Mouse (Mus musculus): Measurements from ENCODE around the gene Gpr174. TPM values are rescaled to one million over a fixed set of nuclear protein-coding genes. Genes with fewer than 3 reads are reported as not detected.
"Not testable (repeated sequence)": the region's sequence is repeated elsewhere in the genome, so short reads cannot be mapped to it uniquely, and the experiment has no call there.

Gene Gpr174
- total RNA-seq (2021): under 1 TPM in 1 of 2 experiments, not detected in 1; 0.06 TPM

DNA sequence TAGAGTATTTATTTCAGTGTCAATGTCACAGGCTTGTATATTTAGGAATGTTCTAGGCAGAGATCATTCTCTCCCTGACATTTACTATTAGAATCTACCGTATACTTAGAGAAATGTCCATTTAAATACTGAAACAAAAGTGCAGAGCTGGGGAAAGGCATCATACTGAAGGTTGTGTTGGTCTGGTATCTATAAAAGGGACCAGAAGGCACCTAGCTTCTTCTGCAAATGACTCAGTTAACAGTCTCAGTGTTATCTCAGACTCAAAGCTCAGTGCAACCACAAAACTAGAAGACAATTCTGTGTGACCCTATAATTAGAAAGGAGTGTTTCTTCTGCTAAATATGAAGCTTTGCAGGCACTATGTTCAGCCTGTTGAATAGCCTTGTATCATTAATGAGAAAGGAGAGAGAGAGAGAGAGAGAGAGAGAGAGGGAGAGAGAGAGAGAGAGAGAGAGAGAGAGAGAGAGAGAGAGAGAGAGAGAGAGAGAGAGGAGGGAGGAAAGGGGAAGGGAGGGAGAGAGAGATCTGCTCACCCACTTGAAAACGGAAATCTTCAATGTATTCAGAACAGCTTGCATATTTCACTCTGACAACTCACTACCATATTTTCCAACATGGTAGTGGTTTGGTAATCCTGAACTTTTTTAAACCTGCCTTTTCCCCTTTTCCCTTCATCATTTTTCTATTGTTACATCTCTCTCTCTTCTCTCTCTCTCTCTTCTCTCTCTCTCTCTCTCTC lies at the start of gene Gpr174:
Gene Gpr174, plus strand, starts transcription at position 393 of the 742 bp plus-strand sequence.
- no peak for DNase-seq
- intact Hi-C loops (cut with DNase I): no loop called here

DNA sequence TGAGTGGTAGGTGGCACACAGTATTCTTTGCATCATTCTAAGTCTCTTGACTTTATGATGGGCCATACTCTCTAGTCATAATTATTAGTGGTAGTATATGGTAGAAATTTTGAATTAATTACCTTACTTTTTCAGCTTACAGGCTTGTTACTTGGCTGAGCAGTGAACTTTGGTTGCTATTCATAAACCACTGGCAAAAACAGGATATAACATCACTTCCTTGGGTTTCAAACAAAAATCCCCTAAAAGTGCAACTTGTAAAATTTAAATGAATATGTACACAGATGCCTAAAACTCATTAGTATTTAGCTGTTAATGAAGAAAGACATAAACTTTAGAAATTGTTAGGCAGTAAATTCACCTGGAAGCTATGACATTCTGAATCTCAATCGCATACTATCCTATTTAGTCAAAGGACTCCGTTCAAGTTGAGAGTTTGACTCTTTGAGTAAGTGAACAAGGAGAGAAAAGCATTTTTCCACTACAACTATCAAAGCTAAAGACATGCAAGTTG lies 38.0 kb upstream of the Gpr174 start:
- DNase-seq: no peak
- intact Hi-C loops (cut with DNase I): no loop called here

DNA sequence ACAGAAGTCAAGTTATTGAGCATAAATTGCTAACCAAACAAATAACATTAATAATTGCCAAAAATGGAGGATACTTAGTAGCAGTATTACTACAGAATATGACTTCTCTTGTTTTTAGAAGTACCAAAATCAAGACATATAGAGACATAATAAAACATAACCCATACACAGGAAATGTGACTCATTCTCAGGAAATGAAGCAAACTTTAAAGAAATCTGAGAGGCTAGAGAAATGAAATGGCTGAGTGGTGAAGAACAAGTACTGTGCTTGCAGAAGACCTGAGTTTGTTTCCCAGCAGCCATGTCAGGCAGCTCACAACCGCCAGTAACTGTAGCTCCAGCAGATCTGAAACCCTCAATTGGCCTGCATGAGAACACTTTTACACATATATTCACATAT lies 30.8 kb upstream of the Gpr174 start:
- intact Hi-C loops (cut with DNase I): no loop called here
- DNase-seq: no peak

DNA sequence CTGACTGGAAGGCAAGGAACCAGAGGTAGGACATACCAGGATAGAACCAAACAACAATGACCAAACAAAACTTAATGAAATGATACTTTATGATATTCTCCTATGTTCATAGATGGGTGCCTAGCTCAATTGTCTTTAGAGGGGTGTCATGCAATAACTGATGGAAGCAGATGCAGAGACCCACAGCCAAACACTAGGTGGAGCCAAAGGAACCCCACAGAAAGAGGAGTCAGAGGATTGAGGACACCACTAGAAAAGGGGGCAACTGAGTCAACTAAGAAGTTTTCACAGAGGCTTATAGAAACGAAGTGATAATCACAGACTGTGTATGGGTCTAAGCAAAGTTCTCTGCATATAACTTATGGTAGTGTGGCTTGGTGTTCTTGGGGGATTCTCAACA lies 24.5 kb upstream of the Gpr174 start:
- DNase-seq: no peak
- intact Hi-C loops (cut with DNase I): no loop called here

DNA sequence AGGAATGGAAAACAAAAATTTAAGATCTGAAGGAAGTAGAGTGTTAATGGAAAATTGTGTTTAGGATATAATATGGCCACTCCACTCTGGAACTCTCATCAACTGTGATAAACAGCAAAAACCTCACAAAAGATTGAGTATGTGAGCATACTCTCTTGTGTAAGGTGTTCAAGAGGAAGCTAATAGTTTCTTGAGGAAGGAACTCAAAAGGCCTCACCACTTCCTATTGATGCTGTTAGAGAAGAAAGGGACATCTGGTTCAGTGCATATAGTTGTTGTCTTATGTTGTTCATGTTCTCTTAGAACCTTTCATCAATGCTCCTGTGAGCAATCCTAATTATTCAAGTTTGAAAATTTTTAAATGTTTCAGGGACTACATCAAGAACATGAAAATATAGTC lies 21.0 kb upstream of the Gpr174 start:
- DNase-seq: no peak
- intact Hi-C loops (cut with DNase I): no loop called here

DNA sequence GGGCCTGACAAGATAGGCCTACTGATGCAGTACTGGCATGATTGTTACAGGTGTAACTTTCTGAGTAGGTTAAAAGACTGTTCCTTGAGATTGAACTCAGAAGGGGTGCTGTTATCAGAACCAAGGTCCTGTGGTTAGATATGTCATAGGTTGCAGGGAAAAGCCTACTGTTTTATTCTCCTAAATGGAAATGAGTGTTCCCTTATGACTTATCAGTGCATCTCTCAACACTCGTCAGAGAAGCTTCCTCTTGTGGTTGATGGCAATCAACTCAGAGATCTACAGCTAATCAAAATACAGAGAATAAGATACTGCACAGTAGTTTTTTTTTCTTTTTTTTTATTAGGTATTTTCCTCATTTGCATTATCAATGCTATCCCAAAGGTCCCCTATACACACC lies 19.2 kb upstream of the Gpr174 start:
- intact Hi-C loops (cut with DNase I): no loop called here

DNA sequence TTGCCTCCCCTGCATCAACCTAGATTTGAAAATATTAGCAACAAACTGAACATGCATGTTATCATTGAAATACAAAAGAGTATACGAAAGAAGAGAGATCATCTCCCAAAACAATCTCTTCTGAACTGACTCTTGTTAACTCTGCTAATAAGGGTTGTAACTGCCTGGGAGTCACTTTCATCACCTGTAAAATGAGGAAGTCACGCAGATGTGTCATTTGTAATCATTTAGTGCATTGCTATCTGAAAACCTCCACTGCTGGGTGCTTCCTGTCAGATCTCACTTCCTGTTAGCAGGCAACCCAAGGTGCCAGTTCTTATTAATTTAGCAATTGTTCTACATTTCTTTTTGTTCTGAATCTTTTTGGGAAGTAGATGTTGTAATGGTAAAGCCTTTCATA lies 5.3 kb upstream of the Gpr174 start:
- no peak for DNase-seq
- intact Hi-C loops (cut with DNase I): no loop called here

More for the DNA sequence above, 19.2 kb upstream of the Gpr174 start:
- DNase-seq: no peak

DNA sequence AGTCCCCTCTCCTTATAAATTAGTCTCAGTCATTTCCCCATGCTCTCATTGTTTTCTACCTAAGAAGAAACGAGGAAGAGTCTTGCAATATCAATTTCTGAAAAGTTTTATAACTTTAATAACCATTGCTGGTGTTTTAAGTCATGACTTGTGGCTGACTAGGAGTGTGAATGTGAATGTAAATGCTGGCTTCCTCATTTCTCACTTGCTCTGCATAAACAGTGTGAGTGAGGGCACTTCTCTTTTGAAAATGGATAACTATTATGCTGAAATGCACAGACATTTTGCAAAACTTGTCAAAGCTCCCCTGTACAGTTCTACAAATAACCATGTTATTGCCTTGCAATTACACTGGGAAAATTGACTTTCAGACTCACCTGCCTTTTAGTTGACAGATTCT lies 8.9 kb downstream of the Gpr174 start:
- DNase-seq: no peak
- intact Hi-C loops (cut with DNase I): no loop called here

DNA sequence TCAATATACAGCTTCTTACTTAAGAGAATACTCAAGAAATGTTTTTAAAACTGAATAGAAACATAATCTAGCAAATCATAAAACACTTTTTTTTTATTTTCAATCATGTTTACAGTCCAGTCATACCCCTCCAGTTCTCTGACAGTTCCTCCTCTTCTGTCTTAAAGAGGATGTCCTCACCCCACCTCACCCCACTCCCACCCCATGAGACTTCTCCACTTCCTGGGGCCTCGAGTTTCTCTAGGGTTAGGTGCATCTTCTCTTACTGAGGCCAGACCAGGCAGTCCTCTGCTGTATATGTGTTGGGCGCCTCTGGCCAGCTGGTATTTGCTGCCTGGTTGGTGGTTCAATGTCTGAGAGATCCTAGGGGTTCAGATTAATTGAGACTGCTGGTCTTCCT lies 21.9 kb downstream of the Gpr174 start:
- DNase-seq: no peak
- intact Hi-C loops (cut with DNase I): no loop called here

DNA sequence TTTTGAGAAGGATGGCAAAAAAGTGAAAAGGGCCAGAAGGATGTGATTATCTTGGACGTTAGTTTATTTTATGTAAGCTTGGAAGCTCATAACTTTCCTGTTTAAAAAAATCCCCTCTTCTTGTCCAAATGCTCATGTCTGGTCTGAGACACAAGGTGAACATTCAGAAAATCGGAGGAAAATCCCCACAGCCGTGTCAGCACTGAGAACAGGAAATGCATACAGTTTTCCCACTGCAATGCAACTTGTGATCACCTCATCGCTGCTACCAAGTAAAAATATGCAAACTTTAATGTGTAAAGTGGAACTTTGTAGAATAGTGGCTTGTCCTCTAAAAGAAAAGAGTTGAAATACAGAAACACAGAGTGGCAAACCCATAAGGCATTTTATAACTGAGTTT lies 28.5 kb downstream of the Gpr174 start:
- DNase-seq: no peak
- intact Hi-C loops (cut with DNase I): no loop called here

DNA sequence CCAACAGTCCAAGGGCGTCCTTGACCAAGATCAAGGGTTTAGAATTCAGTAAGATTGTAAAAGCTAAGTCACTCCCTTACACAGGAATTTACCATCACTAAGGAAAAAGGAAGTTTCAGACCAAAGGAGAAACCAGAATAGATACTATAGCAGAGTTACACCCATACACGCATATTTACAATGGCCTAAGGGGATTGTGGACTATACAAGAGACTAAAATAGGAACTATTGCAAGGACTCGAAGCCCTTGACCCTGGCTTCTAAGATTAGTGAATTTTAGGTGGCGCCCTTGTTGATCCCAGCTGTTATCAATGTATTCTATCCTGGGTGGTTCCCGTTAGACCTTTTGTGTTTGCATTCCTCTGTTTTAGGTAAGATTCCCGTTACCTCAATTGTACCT lies 42.2 kb downstream of the Gpr174 start:
- DNase-seq; intact Hi-C loops (cut with DNase I): not testable (repeated sequence)

DNA sequence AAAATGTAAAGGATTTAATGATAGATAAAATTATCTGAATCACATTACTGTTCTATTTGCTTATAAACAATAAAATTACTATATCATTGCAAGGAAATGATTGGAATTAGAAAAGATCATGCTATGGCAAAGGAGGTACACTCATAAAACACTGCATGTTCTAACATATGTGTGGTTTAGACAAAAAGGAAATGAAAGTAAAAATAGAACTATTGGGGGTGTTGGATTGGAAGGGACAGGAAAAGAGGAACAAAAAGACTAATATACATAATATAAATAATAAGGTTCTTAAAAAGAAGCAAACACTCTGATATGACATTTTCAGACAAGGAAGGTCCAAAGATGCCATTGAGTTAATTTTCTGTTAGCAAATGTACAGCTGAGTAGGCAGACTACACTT lies 43.1 kb downstream of the Gpr174 start:
- no peak for DNase-seq
- intact Hi-C loops (cut with DNase I): no loop called here

DNA sequence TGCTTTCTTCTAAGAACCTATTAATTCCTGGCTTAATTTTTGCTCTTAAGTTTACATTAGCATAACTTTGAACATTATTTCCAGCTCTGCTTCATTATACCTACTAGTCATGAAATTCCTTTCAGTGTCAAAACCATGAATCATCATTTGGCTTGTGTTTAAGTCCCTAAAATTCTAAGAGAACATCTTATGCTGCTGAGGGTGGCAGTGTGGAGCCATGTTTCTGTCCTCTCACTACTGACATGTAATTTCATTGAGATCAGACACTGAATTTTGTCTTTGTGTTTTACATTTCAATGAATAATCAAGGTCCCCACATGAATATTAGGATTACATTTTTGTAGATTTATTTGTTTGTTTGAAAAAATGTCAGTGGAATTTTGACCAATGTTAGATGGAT lies 50.8 kb downstream of the Gpr174 start:
- no peak for DNase-seq
- intact Hi-C loops (cut with DNase I): no loop called here

DNA sequence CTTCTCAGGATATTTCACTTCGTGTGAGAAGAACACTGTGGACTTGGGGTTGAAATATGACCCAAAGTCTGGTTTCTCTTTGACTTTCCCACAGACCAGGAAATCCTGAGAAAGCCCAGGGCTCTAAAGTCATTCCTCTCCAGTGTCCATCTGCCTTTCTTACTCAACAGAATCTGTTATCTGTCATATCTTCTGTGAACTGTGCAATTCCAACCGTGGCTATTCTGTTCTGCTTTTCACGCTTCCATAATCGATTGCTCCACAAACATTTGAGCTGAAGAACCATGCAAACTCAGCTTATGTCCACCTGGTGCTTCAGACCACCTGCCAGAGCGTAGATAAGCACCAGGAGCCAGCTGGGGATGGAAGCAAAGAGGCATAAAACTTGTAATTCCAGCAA lies 56.9 kb downstream of the Gpr174 start:
- intact Hi-C loops (cut with DNase I): no loop called here
- DNase-seq: no peak

DNA sequence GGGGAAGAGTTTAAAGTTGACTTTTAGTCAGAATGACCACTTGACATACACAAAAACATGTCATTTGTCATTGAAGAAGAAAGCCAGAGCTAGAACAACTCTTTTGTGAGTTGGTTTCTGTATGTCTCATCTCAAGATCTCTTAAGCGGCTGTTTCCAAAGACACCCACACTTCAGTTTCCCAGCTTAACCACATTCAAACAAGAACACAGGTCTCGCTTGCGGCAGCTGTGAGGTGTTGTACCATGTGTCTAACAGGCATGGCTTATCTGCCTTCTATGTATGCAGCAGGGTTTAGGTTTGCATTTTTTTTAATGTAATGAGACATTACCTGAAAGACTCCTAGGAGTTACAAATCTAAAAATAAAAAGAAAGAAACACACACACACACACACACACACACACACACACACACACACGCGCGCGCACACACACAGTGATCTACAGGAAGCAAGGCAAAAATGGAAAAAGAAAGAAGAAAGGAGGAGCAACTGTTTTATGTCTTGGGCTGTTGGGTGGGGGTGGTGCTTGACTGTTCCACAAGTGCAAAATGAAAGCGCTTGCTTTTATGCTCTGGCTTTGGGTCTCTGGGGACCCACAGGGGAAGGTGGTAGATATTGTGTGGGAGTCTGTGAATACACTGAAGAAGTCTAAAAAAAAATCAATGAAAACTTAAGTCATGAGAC lies 70.2 kb downstream of the Gpr174 start:
- DNase-seq: no peak
- intact Hi-C loops (cut with DNase I): no loop called here

DNA sequence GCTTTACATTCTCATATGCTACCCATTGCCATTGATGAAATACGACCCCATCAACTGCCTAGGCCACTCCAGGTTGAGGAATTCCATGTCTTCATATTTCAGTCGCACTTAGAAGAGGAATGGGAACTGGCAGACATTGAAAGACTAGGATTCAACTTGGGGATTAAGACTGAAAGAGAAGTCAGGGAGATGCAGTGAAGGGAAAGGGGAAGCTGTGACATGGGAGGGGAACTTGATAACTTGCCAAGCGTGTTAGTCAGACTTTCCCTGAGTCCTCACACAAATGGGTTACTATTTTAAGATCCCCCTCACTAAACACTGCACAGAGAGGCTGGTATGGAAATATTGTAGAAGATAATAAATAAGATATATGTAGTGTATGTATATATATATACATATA lies 74.2 kb downstream of the Gpr174 start:
- no peak for DNase-seq
- intact Hi-C loops (cut with DNase I): no loop called here

DNA sequence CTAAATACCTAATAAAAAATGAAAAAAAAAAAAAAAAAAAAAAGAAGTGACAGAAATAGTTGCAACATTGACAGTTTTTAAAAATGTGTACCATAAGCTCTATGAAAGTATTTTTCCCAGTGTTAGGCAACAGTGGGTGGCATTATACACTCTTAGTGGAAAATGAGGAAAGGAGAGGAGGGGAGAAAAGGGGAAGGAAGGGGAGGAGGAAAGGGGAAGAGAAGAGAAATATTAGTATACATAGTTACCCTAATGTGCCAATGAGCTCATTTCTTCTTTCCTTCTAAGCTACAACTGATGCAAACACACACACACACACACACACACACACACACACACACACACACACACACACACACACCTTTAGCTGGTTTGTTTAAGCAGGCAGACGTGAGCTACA lies 80.9 kb downstream of the Gpr174 start:
- intact Hi-C loops (cut with DNase I): no loop called here
- no peak for DNase-seq

DNA sequence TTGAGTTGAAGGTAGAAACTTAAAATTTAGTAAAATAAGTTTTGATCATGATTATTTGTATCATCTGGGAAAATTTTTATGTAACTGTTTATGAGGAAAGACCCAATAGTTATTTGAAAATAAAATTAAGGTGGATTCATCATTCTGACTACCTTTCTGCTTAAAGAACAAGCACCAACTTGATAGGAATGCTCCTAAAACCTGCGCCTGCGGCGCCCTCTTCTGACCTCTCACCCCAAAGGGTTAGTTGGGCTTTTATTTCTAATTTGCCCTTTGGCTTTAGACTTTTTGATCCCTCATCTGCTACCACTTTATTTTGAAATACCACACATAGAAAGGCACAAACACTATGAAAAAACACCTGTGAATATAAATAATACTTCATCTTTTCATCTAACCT lies 86.3 kb downstream of the Gpr174 start:
- intact Hi-C loops (cut with DNase I): no loop called here
- DNase-seq: no peak

Measured in left cerebral cortex, postnatal 4 days (tissue).